Mouse (Mus musculus) C2C12 (cell line): Measurements from ENCODE around the gene Tmx1.

Source experiments
- CTCF ChIP-seq: IDR thresholded peaks from one replicate; pipeline ENCODE4 v1.5.1; 2011; ENCODE audit not compliant: control insufficient read depth, insufficient read depth, insufficient read length
- USF1 ChIP-seq: IDR thresholded peaks from one replicate; pipeline ENCODE4 v1.6.1; 2011; ENCODE audit warnings: low read depth, mild to moderate bottlenecking, control low read depth, moderate library complexity

GRCm38 (mm10) chr12:70512431-70512830 is 59.5 kb downstream of the Tmx1 start:
- TF ChIP-seq USF1, result no peak
- no peak for TF ChIP-seq CTCF
